Mouse (Mus musculus) heart, postnatal 10 days (tissue): Measurements from ENCODE around the gene Tmem171. TPM values are rescaled to one million over a fixed set of nuclear protein-coding genes. Genes with fewer than 3 reads are reported as not detected.

ENCODE experiments used
- DNase-seq, 2 experiments: peaks; one replicate each; pipeline ENCODE4 v3.0.0; 2021
- intact Hi-C: fragments of 180-260 bp; cut with DNase I; formaldehyde crosslinking; loops from one replicate; pipeline ENCODE4 v1.15.1; 2025
- total RNA-seq, 2 experiments: library from RNA; stranded (reverse); gene quantifications; 2 replicates each; pipeline ENCODE4 v1.2.3; 2021

Gene Tmem171
- 10 to 100 TPM in 1 of 2 experiments, 1 to 10 TPM in 1; 9.6 to 12.0 TPM for total RNA-seq

GRCm38 (mm10) chr13:98694773-98695314 is at the start of gene Tmem171:
Gene Tmem171, minus strand, starts transcription at chr13:98694834.
- peak; percentile 43 to 49 for DNase-seq
- intact Hi-C loops = no loop called here

- DNase-seq = no peak
- intact Hi-C loops = no loop called here
These were observed 49.2 kb upstream of the Tmem171 start for GRCm38 (mm10) chr13:98743829-98744228.

DNA sequence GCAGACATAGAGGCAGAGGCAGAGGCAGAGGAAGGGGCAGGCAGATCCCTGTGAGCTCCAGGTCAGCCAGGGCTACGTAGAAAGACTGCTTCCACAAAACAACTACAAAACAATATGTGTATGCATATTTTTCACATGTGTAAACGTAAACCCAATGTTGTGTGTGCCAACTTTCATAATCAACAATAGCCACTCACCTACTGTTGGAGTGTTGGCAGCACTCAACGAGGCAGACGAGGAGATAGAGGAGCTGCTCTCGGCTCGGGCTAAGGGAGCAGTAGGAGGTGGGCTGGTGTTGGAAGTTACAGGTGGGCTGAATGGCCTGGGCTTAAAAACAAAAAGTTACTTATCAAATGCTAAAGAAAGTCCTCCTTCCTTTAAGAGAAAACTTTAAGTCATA is 48.6 kb upstream of the Tmem171 start:
- no peak for DNase-seq
- intact Hi-C loops = no loop called here

DNA sequence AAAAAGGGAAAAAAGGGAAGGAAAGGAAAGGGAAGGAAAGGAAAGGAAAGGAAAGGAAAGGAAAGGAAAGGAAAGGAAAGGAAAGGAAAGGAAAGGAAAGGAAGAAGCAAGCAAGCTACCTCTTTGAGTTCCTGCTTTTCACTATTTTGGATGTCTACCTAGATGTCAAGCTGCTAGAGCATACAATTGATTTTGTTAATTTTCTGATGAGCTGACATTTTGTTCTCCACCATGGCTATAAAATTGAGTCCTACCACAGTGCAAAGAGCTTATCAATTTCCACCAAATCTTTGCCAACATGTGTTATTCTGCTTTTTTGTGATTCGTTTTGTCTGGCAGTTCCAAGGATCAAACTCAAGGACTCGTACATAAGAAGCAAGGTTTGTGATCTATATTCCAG is 43.6 kb upstream of the Tmem171 start:
- intact Hi-C loops = no loop called here
- DNase-seq = no peak

DNA sequence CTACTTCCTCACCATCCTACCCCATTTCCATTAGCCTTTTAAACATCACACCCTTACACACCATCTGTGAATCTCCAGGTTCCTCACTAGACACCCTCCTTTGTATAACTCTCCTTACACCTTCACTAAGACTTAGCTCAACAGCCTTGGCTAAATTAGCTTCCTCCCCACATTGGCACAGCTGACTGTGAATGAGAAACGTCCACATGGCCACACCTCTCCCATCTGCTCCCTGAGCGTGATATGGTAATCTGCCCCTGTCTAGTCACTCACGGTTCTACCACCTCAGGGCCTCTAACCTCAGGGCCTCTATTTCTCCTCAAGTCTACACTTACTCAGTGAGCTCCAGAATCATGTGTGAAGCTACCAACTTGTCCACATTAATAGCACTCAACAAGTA is 38.7 kb upstream of the Tmem171 start:
- no peak for DNase-seq
- intact Hi-C loops = no loop called here

GRCm38 (mm10) chr13:98729271-98730062 is 34.8 kb upstream of the Tmem171 start:
- intact Hi-C loops = loop anchor here (5.0 to 10.0 kb wide), 3 partner anchors 83 to 595 kb away; no protein-coding TSS in a partner anchor
- no peak for DNase-seq

DNA sequence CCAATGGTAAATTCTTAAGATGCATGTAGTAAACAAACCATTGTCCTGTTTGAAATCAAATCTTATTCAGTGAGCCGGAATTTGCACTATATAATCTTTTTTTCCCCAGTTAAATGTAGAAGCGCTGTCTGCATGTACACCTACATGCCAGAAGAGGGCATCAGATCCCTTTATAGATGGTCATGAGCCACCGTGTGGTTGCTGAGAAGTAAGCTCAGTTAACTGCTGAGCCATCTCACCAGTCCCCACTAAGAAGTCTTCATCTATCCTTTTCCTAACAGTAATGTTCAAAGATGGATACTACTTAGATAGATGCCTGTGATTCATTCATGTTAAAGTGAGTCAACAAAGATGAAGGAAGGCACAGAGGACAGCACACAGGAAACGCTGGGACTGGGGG is 31.9 kb upstream of the Tmem171 start:
- intact Hi-C loops = loop anchor here (5.0 to 10.0 kb wide), 3 partner anchors 86 to 598 kb away; no protein-coding TSS in a partner anchor
- peak; percentile 15 to 16 for DNase-seq

DNA sequence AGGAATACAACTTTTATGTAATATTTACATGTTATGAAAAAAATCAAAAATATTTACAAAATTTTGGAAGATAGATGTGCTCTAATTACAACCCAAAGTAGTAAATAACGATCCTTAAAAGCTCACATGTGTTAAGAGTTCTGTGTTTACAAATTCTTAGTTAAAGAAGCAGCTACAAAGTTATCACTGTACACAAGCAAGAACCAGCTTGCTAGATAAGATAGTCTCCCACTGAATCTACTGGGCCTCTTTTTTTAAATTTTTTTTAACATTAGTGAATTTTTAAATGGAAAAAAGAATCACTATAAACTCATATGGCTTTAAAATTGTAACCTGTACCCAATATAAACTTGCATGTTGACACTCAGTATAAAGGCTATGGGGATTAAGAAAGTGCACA is 28.8 kb upstream of the Tmem171 start:
- intact Hi-C loops = loop anchor here (10.0 kb wide), 1 partner anchor 601 kb away; no protein-coding TSS in a partner anchor
- no peak for DNase-seq

DNA sequence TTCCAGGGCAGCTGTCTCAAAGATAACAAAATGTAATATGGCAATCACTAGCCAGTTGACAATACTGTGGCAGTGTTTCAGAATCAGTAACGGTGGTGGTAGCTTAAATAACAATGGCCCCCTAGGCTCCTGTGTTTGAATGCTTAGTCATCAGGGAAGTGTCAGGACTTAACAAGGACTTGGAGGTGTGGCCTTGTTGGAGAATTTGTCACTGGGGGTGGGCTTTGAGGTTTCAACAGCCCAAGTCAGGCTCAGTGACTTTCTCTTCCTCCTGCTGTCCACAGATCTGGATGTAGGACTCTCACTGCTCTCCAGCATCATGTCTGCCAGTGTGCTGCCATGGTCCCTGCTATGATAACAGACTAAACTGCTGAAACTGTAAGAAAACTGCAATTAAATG is 27.7 kb upstream of the Tmem171 start:
- no peak for DNase-seq

GRCm38 (mm10) chr13:98716176-98716575 is 21.5 kb upstream of the Tmem171 start:
- intact Hi-C loops = no loop called here
- DNase-seq = no peak

More for the DNA sequence above, 27.7 kb upstream of the Tmem171 start:
- intact Hi-C loops = loop anchor here (10.0 kb wide), 1 partner anchor 603 kb away; no protein-coding TSS in a partner anchor

DNA sequence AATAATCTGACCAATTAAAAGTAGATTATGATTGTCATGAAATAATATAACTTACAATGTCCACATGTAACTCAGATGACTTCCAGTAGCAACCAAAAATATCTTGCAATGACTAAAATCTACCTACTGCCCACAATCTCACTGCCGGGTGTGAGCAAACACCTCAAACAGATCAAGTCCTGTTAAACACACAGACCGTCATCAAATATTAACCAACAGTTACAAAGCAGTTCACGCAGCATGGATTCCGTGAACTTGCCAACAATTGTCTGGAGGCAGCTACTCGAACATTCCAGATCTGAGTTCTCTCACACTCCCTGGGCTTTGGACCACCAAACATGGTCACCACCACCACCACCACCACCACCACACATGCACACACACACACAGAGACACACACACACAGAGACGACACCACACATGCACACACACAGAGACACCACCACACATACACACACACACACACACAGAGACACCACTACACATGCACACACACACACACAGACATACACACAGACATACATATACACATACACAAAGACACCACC is 20.9 kb upstream of the Tmem171 start:
- intact Hi-C loops = no loop called here
- DNase-seq = no peak

DNA sequence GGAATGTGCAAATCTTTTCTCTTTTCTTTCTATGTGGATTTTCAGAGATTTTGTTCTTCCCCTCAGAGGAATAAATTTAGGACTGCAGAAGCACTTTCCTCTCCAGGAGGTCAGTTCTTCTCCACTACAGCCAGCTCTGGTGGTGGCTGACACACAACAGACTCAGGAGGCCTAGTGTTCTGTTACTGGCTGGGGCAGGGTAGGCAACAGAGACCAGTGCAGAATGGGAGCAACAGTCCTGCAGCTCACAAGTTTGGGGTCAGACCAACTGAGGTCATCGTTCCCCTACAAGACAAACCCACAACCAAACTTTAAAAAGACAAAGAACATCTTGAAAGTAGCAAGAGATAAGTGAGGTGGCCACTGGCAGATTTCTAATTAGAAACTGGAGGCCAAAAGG is 16.0 kb upstream of the Tmem171 start:
- intact Hi-C loops = no loop called here
- no peak for DNase-seq

DNA sequence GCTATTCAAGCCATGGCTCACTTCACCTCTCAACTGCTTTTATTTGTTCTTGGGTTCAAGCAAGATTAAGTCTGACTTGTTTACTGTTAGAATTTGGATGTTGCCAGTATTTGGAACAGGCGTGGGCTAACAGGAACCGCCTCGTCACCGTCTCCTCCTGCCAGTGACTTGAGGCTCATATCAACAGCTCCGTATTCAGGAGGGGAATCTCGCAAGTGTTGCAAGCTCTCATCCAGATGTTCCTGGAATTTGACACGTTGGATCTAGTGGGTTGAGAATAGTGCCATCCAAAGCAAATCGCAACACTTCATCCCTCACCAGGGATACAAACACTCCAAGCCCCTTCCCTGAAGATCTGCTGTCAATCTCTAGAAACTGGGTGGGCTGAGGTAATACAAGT is 15.6 kb upstream of the Tmem171 start:
- DNase-seq = no peak
- intact Hi-C loops = no loop called here

GRCm38 (mm10) chr13:98705501-98705900 is 10.9 kb upstream of the Tmem171 start:
- intact Hi-C loops = no loop called here
- no peak for DNase-seq

DNA sequence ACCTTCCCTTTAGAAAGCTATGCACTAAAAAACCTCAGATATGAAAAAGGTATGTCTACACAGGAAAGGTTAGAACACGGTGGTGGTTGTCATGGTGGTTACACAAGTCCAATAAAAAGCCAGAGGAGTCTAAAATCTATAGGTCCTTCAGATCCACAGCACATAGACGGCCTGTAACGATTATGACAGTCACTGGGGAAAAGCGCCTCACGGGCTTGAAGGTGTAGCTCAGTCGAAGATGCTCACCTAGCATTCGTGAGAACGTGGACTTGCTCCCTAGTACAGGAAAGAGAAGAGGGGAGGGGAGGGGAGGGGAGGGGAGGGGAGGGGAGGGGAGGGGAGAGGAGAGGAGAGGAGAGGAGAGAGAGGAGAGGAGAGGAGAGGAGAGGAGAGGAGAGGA is 9.2 kb upstream of the Tmem171 start:
- intact Hi-C loops = no loop called here
- DNase-seq = no peak

GRCm38 (mm10) chr13:98702361-98702760 is 7.7 kb upstream of the Tmem171 start:
- intact Hi-C loops = no loop called here

GRCm38 (mm10) chr13:98701309-98701675 is 6.7 kb upstream of the Tmem171 start:
- intact Hi-C loops = no loop called here
- DNase-seq = no peak

More at GRCm38 (mm10) chr13:98702361-98702760, 7.7 kb upstream of the Tmem171 start:
- no peak for DNase-seq

DNA sequence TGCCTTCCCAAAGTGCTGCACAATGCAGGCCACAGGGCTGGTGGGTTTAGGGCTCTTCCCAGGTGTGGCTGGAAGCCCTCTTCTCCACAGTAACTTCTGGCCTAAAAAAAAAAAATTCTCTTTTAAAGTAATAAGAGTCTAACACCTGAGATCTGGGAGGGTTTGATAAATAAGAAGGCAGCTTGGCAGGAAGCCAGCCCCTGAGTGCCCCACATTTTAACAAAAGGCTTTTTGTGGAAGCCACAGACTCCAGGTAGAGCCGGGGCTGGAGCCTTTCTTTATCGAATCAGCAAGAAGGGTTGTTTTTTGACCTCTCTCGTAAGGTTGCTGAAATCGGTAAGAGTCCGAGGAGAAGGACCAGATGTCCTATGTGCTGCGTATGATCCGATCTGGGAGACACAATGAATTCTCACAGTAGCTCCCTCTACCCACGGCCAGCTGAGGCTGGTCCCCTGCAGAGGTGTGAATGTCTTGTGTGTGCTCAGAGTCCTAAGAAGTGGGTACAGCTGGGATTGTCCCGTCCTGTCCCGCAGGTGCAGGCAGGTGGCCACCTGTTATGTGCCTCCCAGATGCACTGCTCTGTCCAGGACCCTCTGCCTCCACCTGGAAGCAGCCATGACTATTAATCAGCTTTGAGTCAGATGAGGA is 6.2 kb upstream of the Tmem171 start:
- intact Hi-C loops = no loop called here
- no peak for DNase-seq

DNA sequence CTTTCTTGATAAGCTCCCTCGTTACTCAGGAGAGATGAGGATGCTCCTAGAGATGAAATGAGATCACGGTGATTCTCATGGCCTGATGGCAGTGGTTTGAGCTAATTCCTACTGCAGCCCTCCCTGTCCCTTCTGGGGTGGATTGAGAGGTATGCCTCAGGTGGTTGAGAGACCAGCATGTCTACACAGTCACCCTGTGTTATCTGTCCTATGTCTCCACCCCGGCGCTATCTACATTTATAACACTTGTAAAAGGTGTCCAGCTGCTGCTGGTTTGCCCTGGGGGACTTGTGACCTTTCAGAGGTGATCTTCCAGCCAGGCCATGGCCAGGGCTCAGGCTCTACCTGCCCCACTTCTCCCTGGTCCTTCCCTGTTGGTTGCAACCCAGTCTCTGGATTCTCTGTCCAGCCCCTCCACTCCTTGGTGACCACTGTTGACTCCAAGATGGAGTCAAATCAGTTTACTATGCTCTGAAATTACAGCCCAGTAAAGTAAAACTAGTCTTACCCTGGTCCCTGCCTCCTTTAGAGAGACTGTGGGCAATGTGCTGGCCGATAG is 5.4 kb upstream of the Tmem171 start:
- no peak for DNase-seq
- intact Hi-C loops = no loop called here

DNA sequence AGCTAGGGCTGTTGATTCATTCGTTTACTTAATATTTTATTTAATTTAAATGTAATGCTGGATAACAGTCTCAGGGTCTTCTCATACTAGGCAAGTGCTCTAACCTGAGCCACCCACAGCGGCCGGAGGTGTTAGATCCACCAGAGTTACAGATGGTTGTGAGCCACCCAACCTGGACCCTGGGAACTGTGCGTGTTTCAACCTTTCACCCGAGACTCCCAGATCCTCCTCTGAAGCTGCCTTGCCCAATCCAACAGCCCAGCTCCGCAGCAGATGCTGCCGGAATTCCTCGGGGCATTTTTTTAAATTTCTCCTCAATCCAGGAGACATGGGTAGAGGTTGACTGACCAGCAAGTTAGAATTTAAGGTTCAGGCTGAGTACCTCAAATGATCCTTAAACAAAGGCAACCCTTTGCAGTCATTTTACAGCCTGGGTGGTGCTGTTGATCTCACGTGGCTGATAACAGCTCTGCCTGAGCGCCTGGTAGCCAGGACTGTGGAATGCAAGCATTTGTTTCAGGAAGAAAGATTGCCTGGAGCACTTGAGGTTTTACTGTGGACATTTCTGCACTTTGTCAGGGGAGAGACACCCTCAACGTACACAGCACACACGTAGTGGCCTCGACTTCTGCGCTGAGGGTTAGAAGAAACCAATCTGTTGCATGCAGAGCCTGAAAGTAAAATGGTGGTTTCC is 4.6 kb upstream of the Tmem171 start:
- intact Hi-C loops = no loop called here
- no peak for DNase-seq

GRCm38 (mm10) chr13:98696716-98697115 is 2.1 kb upstream of the Tmem171 start:
- intact Hi-C loops = no loop called here
- no peak for DNase-seq
